ENCODE assay signal across 17 mouse cellular contexts in genomic region chr17:4424451-4425168, GRCm38 (mm10).
DNase-seq lines count a peak whose midpoint lies in the region; ATAC-seq and TF ChIP-seq lines count a peak whose summit lies in the region.
"Had no signal": no experiment of that assay in that cellular context is flagged by ENCODE, and none has a peak within 500 bp of the region (broad histone marks: within the 10 kb centered on the region; RNA-seq: fewer than 3 reads in every experiment).

No protein-coding gene starts in this region.

- 37% methylated on average over 6 of the region's 6 CpGs for WGBS in forebrain, embryonic 14.5 days
- WGBS in forebrain, embryonic 10.5 days = 69% methylated on average over 6 of the region's 6 CpGs
- WGBS in hindbrain, postnatal 0 days = 36% methylated on average over 6 of the region's 6 CpGs
- 66% methylated on average over 6 of the region's 6 CpGs for WGBS in hindbrain, embryonic 10.5 days

- DNase-seq in forebrain, embryonic 14.5 days (ENCODE audit: low spot score) = peak; percentile 72
- no peak for DNase-seq in forebrain, embryonic 10.5 days (ENCODE audit: extremely low spot score, low spot score)
- peak; percentile 74 for DNase-seq in hindbrain, postnatal 0 days (ENCODE audit: low spot score)
- no peak for DNase-seq in hindbrain, embryonic 10.5 days (ENCODE audit: low spot score)
- peak; percentile 30 for DNase-seq in MEL (ENCODE audit: low read depth, low spot score)
- peak; percentile 22 for DNase-seq in Muller cell, postnatal 12 days (ENCODE audit: inconsistent ontology term)
- no peak for DNase-seq in urinary bladder, adult 2 months (ENCODE audit: low spot score)
- DNase-seq in layer of hippocampus, postnatal 10 days (ENCODE audit: low spot score in 2 of 2) = no peak
- DNase-seq: adrenal gland, adult 8-10 months; cerebellum, adult 8-10 months; embryo, embryonic 11 days; liver, postnatal 0 days; spleen, adult 18-20 months; thymus, postnatal 36 days had no signal

- H3K36me3 ChIP-seq in forebrain, embryonic 14.5 days (ENCODE audit: control insufficient read depth, insufficient read depth, low read length) = no peaks in the 10 kb centered on the region
- H3K36me3 ChIP-seq in forebrain, embryonic 10.5 days (replicated peaks) = no peaks in the 10 kb centered on the region
- H3K36me3 ChIP-seq in hindbrain, postnatal 0 days (ENCODE audit: insufficient read depth, low read length) = no peaks in the 10 kb centered on the region
- H3K36me3 ChIP-seq in hindbrain, embryonic 10.5 days = no peaks in the 10 kb centered on the region
- H3K36me3 ChIP-seq in MEL (ENCODE audit: control insufficient read depth in 1 of 2, insufficient read depth in 2 of 2, low read length in 2 of 2) = no peaks in the 10 kb centered on the region
- H3K36me3 ChIP-seq: neural tube, embryonic 12.5 days had no signal

- no peaks in the 10 kb centered on the region; the same call in 1 of the 2 replicates for H3K9me3 ChIP-seq in forebrain, embryonic 14.5 days (replicated peaks; ENCODE audit: control insufficient read depth, low read length)
- H3K9me3 ChIP-seq in forebrain, embryonic 10.5 days = no peaks in the 10 kb centered on the region
- H3K9me3 ChIP-seq in hindbrain, postnatal 0 days (ENCODE audit: low read length) = no peaks in the 10 kb centered on the region
- H3K9me3 ChIP-seq in hindbrain, embryonic 10.5 days = no peaks in the 10 kb centered on the region
- H3K9me3 ChIP-seq in MEL (replicated peaks; ENCODE audit: insufficient read depth, low read length) = no peaks in the 10 kb centered on the region
- H3K9me3 ChIP-seq: neural tube, embryonic 12.5 days had no signal

- no peaks in the 10 kb centered on the region for H3K27me3 ChIP-seq in forebrain, embryonic 14.5 days (replicated peaks; ENCODE audit: control insufficient read depth, insufficient read depth, low read length)
- H3K27me3 ChIP-seq in forebrain, embryonic 10.5 days (ENCODE audit: poor library complexity, severe bottlenecking) = no peaks in the 10 kb centered on the region
- no peaks in the 10 kb centered on the region for H3K27me3 ChIP-seq in hindbrain, postnatal 0 days (ENCODE audit: insufficient read depth, low read length)
- no peaks in the 10 kb centered on the region for H3K27me3 ChIP-seq in hindbrain, embryonic 10.5 days (ENCODE audit: insufficient read depth, poor library complexity, severe bottlenecking)
- no peaks in the 10 kb centered on the region; a peak in 1 of 4 replicates for H3K27me3 ChIP-seq in MEL (ENCODE audit: control insufficient read depth in 1 of 2, insufficient read depth in 2 of 2, low read length in 2 of 2)
- H3K27me3 ChIP-seq: neural tube, embryonic 12.5 days; Patski had no signal

- no peaks in the 10 kb centered on the region for H3K4me1 ChIP-seq in forebrain, embryonic 14.5 days (ENCODE audit: control insufficient read depth, insufficient read depth, low read length)
- no peaks in the 10 kb centered on the region for H3K4me1 ChIP-seq in forebrain, embryonic 10.5 days
- H3K4me1 ChIP-seq in hindbrain, postnatal 0 days (ENCODE audit: insufficient read depth, low read length) = no peaks in the 10 kb centered on the region
- H3K4me1 ChIP-seq in hindbrain, embryonic 10.5 days (replicated peaks) = no peaks in the 10 kb centered on the region
- no peaks in the 10 kb centered on the region for H3K4me1 ChIP-seq in MEL (ENCODE audit: control insufficient read depth in 1 of 2, insufficient read depth in 2 of 2, low read length in 2 of 2)
- H3K4me1 ChIP-seq: neural tube, embryonic 12.5 days had no signal

- no peak overlapping the region for H3K27ac ChIP-seq in forebrain, embryonic 14.5 days (ENCODE audit: low read depth, low read length)
- no peak overlapping the region for H3K27ac ChIP-seq in forebrain, embryonic 10.5 days
- H3K27ac ChIP-seq in hindbrain, postnatal 0 days = no peak overlapping the region
- H3K27ac ChIP-seq in hindbrain, embryonic 10.5 days = no peak overlapping the region
- H3K27ac ChIP-seq in MEL (ENCODE audit: control insufficient read depth, low read depth, low read length) = no peak overlapping the region
- H3K27ac ChIP-seq: neural tube, embryonic 12.5 days had no signal

- no peak overlapping the region for H3K4me3 ChIP-seq in forebrain, embryonic 14.5 days (ENCODE audit: low read depth, low read length)
- no peak overlapping the region for H3K4me3 ChIP-seq in forebrain, embryonic 10.5 days
- H3K4me3 ChIP-seq in hindbrain, postnatal 0 days (ENCODE audit: low read length) = no peak overlapping the region
- no peak overlapping the region for H3K4me3 ChIP-seq in hindbrain, embryonic 10.5 days
- H3K4me3 ChIP-seq in MEL (ENCODE audit: control insufficient read depth in 1 of 2, insufficient read depth in 1 of 2, low read depth in 2 of 2, low read length in 2 of 2) = no peak overlapping the region
- H3K4me3 ChIP-seq: neural tube, embryonic 12.5 days had no signal

- TF ChIP-seq RAD21 in MEL (IDR thresholded peaks at IDR 0.05; ENCODE audit: low read depth, low read length) = no peak

- no peak for TF ChIP-seq EP300 in MEL (IDR thresholded peaks at IDR 0.05; ENCODE audit: low read depth in 1 of 2, low read length in 2 of 2)

- H3K79me2 ChIP-seq in MEL (ENCODE audit: control insufficient read depth, insufficient read depth, low read length, poor library complexity) = no peaks in the 10 kb centered on the region

- no peak overlapping the region for H3K4me2 ChIP-seq in forebrain, embryonic 14.5 days (ENCODE audit: low read length)
- H3K4me2 ChIP-seq in hindbrain, postnatal 0 days (ENCODE audit: low read depth, low read length) = 0 out of 2 replicates have a peak overlapping the region, but pooled peaks have one; percentile 7
- H3K4me2 ChIP-seq: neural tube, embryonic 12.5 days had no signal

- no peak for TF ChIP-seq POLR2A in MEL (IDR thresholded peaks at IDR 0.05; ENCODE audit: control insufficient read depth in 1 of 2, insufficient read depth in 1 of 2, low read depth in 1 of 2, low read length in 2 of 2, poor library complexity in 1 of 2)

- H3K9ac ChIP-seq in forebrain, embryonic 14.5 days (ENCODE audit: low read length) = no peak overlapping the region
- H3K9ac ChIP-seq in hindbrain, postnatal 0 days (replicated peaks; ENCODE audit: low read length) = no peak overlapping the region
- H3K9ac ChIP-seq in MEL (ENCODE audit: control insufficient read depth, low read depth, low read length, poor library complexity, severe bottlenecking) = no peak overlapping the region
- H3K9ac ChIP-seq: liver, postnatal 0 days; neural tube, embryonic 12.5 days had no signal

- peak; percentile 48; the same call in 1 of the 2 replicates for ATAC-seq in forebrain, embryonic 14.5 days
- ATAC-seq in hindbrain, postnatal 0 days = peak; percentile 62; the same call in 1 of the 2 replicates
- ATAC-seq: inflammation-experienced regulatory T-cells, adult 6 months; liver, postnatal 0 days; Patski had no signal

- TF ChIP-seq CTCF in hindbrain, postnatal 0 days (IDR thresholded peaks at IDR 0.05; ENCODE audit: low read depth) = no peak
- TF ChIP-seq CTCF in MEL (IDR thresholded peaks at IDR 0.05 in 2 of 3, conservative IDR thresholded peaks at IDR 0.05 in 1 of 3; ENCODE audit: control insufficient read depth in 1 of 3, insufficient read depth in 1 of 3, low read depth in 2 of 3, low read length in 3 of 3, poor library complexity in 1 of 3, severe bottlenecking in 1 of 3) = no peak

TF ChIP-seq in MEL, 35 proteins besides CTCF, POLR2A, EP300 and RAD21:
- TF ChIP-seq ZNF384 (IDR thresholded peaks at IDR 0.05; ENCODE audit: low read depth, low read length) (peak; percentile 68), POLR2AphosphoS5 (IDR thresholded peaks at IDR 0.05; ENCODE audit: borderline replicate concordance, low read depth, low read length) (no peak)

Comparison
In these comparisons a context has a peak if more than half of its experiments do, and no peak if none do; other contexts are left out.
1. DNase-seq: peak in forebrain, embryonic 14.5 days (single experiment), hindbrain, postnatal 0 days (single experiment), MEL (single experiment) and Muller cell, postnatal 12 days (single experiment); none in forebrain, embryonic 10.5 days (single experiment), hindbrain, embryonic 10.5 days (single experiment), urinary bladder, adult 2 months (single experiment) and layer of hippocampus, postnatal 10 days (0 of 2).